Mouse (Mus musculus) Patski (cell line): ENCODE results near the gene Selp. TPM values are rescaled to one million over a fixed set of nuclear protein-coding genes. Genes with fewer than 3 reads are reported as not detected.
A peak's percentile ranks its signal among the peaks of the same experiment; 100 is the strongest.

Source experiments
- ATAC-seq: fragments of 100-300 bp; one replicate; pipeline ENCODE4 v1.8.0; 2021
- CTCF ChIA-PET: fragments of 350-600 bp; sonication (Branson Sonifier 250); formaldehyde crosslinking; loops from one replicate; lab custom pipeline; 2022; ENCODE audit warnings: inconsistent platforms; lab: Charles Lee
- POLR2A ChIA-PET: fragments of 350-600 bp; sonication (Branson Sonifier 250); formaldehyde crosslinking; loops from one replicate; lab custom pipeline; 2022; ENCODE audit warnings: antibody characterized with exemption, inconsistent platforms; lab: Charles Lee
- DNase-seq: peaks from one replicate; pipeline ENCODE4 v3.0.0-alpha.2; 2011; ENCODE audit warnings: low read depth, low spot score
- H3K27me3 ChIP-seq: fragments of 371-371 bp; one replicate; pipeline ENCODE4 v1.5.1; 2021
- CTCF ChIP-seq: fragments of 100-300 bp; IDR thresholded peaks from one replicate; pipeline ENCODE4 v1.5.1; 2021
- in situ Hi-C: fragments of 300-500 bp; cut with MboI; formaldehyde crosslinking; loops from 3 replicates; pipeline ENCODE4 v1.11.1; 2018; ENCODE audit warnings: low pct_unique_long_range_greater_than_20kb, mixed read lengths
- polyA plus RNA-seq: library from polyadenylated mRNA; unstranded; gene quantifications from one replicate; pipeline ENCODE4 v1.2.3, GENCODE M21; 2021

Gene Selp
- polyA plus RNA-seq, 1 experiment from 2014 or later = 0.05 TPM

DNA sequence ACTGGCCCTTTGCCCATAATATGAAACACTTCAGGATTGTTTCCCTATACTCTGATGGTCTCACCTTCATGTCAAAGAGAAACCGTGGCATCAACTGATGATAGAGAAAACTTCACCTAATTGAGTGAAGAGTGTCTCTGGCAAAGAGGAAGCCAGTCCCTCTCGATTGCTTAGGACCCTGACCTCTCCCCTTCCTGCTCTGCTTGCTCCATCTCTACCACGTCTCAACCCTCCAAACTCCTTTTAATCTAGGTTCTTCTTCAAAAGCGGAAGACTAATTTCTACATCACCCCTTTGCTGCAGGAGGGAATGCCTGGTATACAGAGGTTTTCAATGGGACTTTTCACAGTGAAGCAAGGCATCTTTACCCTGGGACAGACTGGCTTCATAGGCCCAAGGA lies 58.1 kb downstream of the Selp start:
- ATAC-seq (no peak), DNase-seq (no peak)
- in situ Hi-C loops = no loop called here
- peaks cover 53% of the 10 kb centered on the region for H3K27me3 ChIP-seq
- POLR2A ChIA-PET = no interaction called here
- CTCF ChIA-PET = no interaction called here
- TF ChIP-seq CTCF = no peak

DNA sequence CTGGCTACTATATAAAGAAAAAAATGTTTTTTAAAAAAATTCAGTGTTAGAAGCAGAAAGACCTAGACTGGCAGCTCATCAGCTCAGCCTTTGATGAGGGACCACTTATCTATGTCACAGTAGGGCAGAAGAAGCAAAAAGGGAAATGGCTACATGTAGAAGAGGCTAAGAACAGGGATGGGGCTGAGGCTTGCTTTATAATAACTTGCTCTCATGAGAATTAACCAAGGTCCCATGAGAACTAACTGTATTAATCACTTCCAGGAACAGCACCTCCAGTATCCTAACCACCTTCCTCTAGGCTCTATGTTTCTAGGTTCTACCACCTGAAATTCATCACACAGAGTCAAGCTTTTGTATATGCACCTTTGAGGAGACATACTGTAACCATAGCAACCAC lies 61.8 kb downstream of the Selp start:
- ATAC-seq (no peak), DNase-seq (no peak)
- in situ Hi-C loops = no loop called here
- ChIA-PET POLR2A (no interaction called here), CTCF (interaction anchor here (0.9 kb wide), 1 partner anchor 39 kb away, joined by 3 read pairs; no protein-coding TSS in a partner anchor)
- H3K27me3 ChIP-seq = peaks cover 43% of the 10 kb centered on the region
- no peak for TF ChIP-seq CTCF

DNA sequence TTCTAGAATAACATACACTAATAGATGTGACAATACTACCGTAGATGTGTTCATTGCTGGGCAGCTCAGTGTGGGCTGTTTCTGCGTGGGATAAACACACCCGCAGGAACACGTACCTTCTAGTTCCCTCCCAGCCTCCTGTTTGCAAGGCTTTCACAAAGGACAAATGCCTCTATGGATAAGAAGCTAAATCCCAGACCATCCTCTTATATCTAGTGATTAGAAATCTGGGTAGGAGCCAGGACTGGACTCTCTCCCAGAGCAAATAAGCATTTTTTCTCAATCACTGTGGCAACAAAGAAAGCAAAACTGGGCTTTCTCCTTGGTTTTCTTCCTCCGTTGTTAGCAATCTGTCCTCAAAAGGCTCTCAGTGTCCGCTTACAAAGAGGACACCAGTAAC lies 63.4 kb downstream of the Selp start:
- in situ Hi-C loops = no loop called here
- DNase-seq (no peak), ATAC-seq (no peak)
- H3K27me3 ChIP-seq = peaks cover 41% of the 10 kb centered on the region
- no peak for TF ChIP-seq CTCF
- POLR2A ChIA-PET = no interaction called here
- CTCF ChIA-PET = no interaction called here

DNA sequence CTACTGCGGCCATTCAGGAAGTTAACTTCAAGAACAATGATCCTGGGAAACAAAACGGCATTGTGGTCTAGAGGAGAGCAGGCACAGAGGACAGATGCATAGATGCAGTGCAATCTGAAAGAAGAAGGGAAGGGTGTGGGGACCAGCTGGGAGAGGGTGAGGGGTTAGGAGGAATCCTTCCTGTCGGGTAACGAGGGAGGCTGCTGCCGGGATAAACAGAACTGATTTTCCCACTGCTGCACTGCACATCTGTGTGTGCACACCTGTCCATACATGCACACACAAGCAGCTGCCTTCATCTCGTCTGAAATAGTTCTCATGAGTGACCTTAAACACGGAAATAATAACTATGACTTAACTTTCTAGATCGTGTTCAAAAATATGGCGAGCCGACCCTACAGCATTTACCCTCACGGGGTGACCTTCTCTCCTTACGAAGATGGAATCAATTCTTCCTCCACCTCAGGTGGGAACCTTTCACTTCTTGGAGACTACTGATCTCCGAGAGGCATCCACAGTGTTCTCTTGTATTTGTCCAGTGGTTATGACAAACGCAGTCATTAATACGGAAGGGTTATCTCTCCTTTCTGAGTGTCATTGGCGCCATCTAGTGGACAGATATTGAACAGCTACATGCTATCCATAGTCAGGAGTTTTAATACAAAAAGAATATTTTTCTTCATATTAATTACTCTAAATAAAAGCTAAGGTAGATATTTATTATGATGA lies 69.2 kb downstream of the Selp start:
- in situ Hi-C loops = no loop called here
- H3K27me3 ChIP-seq = peaks cover 22% of the 10 kb centered on the region
- CTCF ChIA-PET = interaction anchor here (0.8 to 1.7 kb wide), 8 partner anchors 9 to 174 kb away, joined by 3 to 7 read pairs (median 4); no protein-coding TSS in a partner anchor
- no peak for DNase-seq
- TF ChIP-seq CTCF = peak; percentile 78
- ATAC-seq = no peak
- POLR2A ChIA-PET = no interaction called here

DNA sequence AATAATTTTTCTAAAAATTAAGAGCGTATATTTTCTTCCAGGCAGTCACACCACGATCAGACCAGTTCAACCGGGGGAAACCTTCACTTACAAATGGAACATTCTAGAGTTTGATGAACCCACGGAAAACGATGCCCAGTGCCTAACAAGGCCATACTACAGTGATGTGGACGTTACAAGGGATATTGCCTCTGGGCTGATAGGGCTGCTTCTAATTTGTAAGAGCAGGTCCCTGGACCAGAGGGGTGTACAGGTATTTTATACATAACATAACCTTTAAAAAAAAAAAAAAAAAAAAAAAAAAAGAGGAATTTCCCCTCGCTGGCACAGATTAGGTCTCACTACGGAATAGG lies 69.8 kb downstream of the Selp start:
- peak; percentile 7 for TF ChIP-seq CTCF
- DNase-seq (no peak), ATAC-seq (no peak)
- ChIA-PET POLR2A (no interaction called here), CTCF (interaction anchor here (0.8 to 1.7 kb wide), 8 partner anchors 8 to 174 kb away, joined by 3 to 7 read pairs (median 4); no protein-coding TSS in a partner anchor)
- H3K27me3 ChIP-seq = peaks cover 20% of the 10 kb centered on the region
- in situ Hi-C loops = no loop called here

DNA sequence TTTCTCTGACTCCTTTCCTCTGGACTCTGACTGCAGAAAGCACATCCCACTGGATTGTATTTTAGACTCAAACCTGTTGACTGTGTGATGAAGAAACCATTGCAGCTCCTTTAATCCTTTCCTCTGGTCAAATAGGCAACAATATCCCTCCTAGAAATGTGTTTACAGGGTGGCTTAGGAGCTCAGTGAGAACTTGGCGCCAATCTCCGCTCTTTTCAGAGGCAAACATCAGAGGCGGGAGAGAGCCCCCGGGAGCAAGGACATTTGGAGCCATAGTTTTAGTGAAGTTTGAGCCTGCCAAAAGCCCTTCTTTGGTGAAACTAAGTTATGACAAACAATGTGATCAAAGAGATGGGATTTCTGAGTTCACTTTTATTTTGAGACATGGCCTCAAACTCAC lies 70.3 kb downstream of the Selp start:
- no peak for DNase-seq
- CTCF ChIA-PET = interaction anchor here (0.8 to 1.7 kb wide), 7 partner anchors 8 to 175 kb away, joined by 3 to 7 read pairs (median 4); no protein-coding TSS in a partner anchor
- no peak for TF ChIP-seq CTCF
- in situ Hi-C loops = no loop called here
- POLR2A ChIA-PET = no interaction called here
- peaks cover 17% of the 10 kb centered on the region for H3K27me3 ChIP-seq
- no peak for ATAC-seq

DNA sequence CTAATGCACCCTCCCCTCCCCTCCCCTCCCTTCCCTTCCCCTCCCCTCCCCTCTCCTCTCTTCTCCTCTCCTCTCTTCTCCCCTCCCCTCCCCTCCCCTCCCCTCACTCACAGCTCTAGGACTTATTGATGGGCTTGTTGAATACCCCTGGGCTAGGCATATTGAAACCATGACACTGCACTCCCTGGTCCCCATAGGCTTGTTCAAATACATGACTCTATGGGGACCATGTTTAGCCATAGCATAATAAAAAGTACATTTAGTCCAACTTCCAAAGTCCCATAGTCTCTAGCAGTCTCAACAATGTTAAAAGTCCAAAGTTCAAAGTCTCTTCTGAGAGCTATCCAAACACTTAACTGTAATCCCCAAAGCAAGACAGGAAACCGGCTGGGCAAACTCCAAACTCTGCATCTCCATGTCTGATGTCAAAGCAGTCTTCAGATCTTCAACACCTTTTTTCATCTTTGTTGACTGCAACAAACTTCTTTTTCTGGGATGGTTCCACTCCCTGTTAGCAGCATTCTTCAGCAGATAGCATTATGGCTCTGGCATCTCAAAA lies 72.0 kb downstream of the Selp start:
- in situ Hi-C loops = no loop called here
- ChIA-PET CTCF (no interaction called here), POLR2A (no interaction called here)
- DNase-seq (no peak), ATAC-seq (no peak)
- no peak for TF ChIP-seq CTCF
- H3K27me3 ChIP-seq = peaks cover 8% of the 10 kb centered on the region

DNA sequence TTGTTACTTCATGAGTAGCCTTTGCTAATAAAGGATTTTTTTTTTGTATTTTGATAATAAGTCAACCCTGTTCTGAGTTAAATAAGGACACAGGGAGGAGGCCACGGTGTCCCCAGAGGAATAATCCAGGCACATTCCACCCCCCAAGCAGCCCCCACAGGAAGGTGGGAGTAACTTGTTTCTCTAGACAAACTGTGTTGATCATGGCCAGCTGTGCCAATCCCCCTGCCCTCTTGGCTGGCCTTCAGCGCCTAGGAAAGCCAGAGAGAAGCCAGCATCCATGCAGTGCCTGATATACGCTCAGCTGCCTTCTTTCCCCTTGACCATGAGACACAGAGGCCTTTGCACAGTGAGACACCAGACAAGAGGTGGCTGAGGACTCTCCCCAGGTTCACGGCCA lies 84.5 kb downstream of the Selp start:
- POLR2A ChIA-PET = no interaction called here
- no peak for DNase-seq
- CTCF ChIA-PET = no interaction called here
- ATAC-seq = no peak
- in situ Hi-C loops = no loop called here
- TF ChIP-seq CTCF = no peak
- peaks cover 6% of the 10 kb centered on the region for H3K27me3 ChIP-seq

Other genes with a start within 250 kb of the Selp start
- 21.6 TPM for gene Scyl3, start 186.2 kb upstream of the Selp start, polyA plus RNA-seq
- 8.0 TPM for gene BC055324, start 120.5 kb upstream of the Selp start, polyA plus RNA-seq
- gene Mettl18, start 120.4 kb upstream of the Selp start, polyA plus RNA-seq = 6.6 TPM
- gene Sele, start 67.0 kb upstream of the Selp start, polyA plus RNA-seq = not detected
- not detected for gene Sell, start 53.3 kb upstream of the Selp start, polyA plus RNA-seq
- gene F5, start 36.6 kb downstream of the Selp start, polyA plus RNA-seq = 0.74 TPM
- gene Slc19a2, start 133.8 kb downstream of the Selp start, polyA plus RNA-seq = 13.0 TPM
- gene Ccdc181, start 160.3 kb downstream of the Selp start, polyA plus RNA-seq = 36.0 TPM
- 56.0 TPM for gene Nme7, start 188.9 kb downstream of the Selp start, polyA plus RNA-seq
- 20.9 TPM for gene Blzf1, start 192.2 kb downstream of the Selp start, polyA plus RNA-seq